Mouse (Mus musculus): ENCODE measurements around the gene Ulk3. TPM values are rescaled to one million over a fixed set of nuclear protein-coding genes. Genes with fewer than 3 reads are reported as not detected.
A peak's percentile ranks its signal among the peaks of the same experiment; 100 is the strongest.

The Ulk3 gene
- polyA plus RNA-seq, 1 experiment = 35.6 TPM

- Histone ChIP-seq H3K27ac (ENCODE audit: control insufficient read depth, insufficient read depth, low read depth, low read length, poor library complexity) (peak overlapping the region; percentile 48), H3K4me1 (ENCODE audit: control insufficient read depth, insufficient read depth, low read length) (no peaks in the 10 kb centered on the region), H3K4me3 (replicated peaks; ENCODE audit: control insufficient read depth, low read depth, low read length) (no peak overlapping the region)
- no peak for TF ChIP-seq CTCF (IDR thresholded peaks at IDR 0.05; ENCODE audit: control insufficient read depth, insufficient read depth, low read length)
- no peak for TF ChIP-seq POLR2A (IDR thresholded peaks at IDR 0.05; ENCODE audit: borderline replicate concordance, control insufficient read depth, low read depth, low read length)
- 23% methylated on average over 6 of the region's 6 CpGs for WGBS
These were observed 12.0 kb upstream of the Ulk3 start for GRCm38 (mm10) chr9:57577144-57577849.

- Histone ChIP-seq H3K4me1 (ENCODE audit: control insufficient read depth, insufficient read depth, low read length) (peaks cover 2% of the 10 kb centered on the region; the same call in 1 of the 2 replicates), H3K4me3 (replicated peaks; ENCODE audit: control insufficient read depth, low read depth, low read length) (no peak overlapping the region), H3K27ac (ENCODE audit: control insufficient read depth, insufficient read depth, low read depth, low read length, poor library complexity) (no peak overlapping the region)
- TF ChIP-seq CTCF (IDR thresholded peaks at IDR 0.05; ENCODE audit: control insufficient read depth, insufficient read depth, low read length) = no peak
- no peak for TF ChIP-seq POLR2A (IDR thresholded peaks at IDR 0.05; ENCODE audit: borderline replicate concordance, control insufficient read depth, low read depth, low read length)
- WGBS = 56% methylated on average over 3 of the region's 3 CpGs
These were observed 4.3 kb upstream of the Ulk3 start for GRCm38 (mm10) chr9:57584991-57585390.

- WGBS = 62% methylated on average over 5 of the region's 5 CpGs
- Histone ChIP-seq H3K4me3 (replicated peaks; ENCODE audit: control insufficient read depth, low read depth, low read length) (no peak overlapping the region), H3K4me1 (ENCODE audit: control insufficient read depth, insufficient read depth, low read length) (peaks cover 2% of the 10 kb centered on the region; the same call in 1 of the 2 replicates), H3K27ac (ENCODE audit: control insufficient read depth, insufficient read depth, low read depth, low read length, poor library complexity) (no peak overlapping the region)
- TF ChIP-seq CTCF (IDR thresholded peaks at IDR 0.05; ENCODE audit: control insufficient read depth, insufficient read depth, low read length) (no peak), POLR2A (IDR thresholded peaks at IDR 0.05; ENCODE audit: borderline replicate concordance, control insufficient read depth, low read depth, low read length) (no peak)
These were observed 1.5 kb downstream of the Ulk3 start for GRCm38 (mm10) chr9:57590726-57591125.

- WGBS = 76% methylated on average over 12 of the region's 12 CpGs
These were observed 4.4 kb downstream of the Ulk3 start for GRCm38 (mm10) chr9:57593454-57594173.

GRCm38 (mm10) chr9:57594174-57594509 is 4.9 kb downstream of the Ulk3 start:
- no peak overlapping the region for H3K4me3 ChIP-seq (replicated peaks; ENCODE audit: control insufficient read depth, low read depth, low read length)
- TF ChIP-seq CTCF (IDR thresholded peaks at IDR 0.05; ENCODE audit: control insufficient read depth, insufficient read depth, low read length) (no peak), POLR2A (IDR thresholded peaks at IDR 0.05; ENCODE audit: borderline replicate concordance, control insufficient read depth, low read depth, low read length) (no peak)
- no peak overlapping the region for H3K27ac ChIP-seq (ENCODE audit: control insufficient read depth, insufficient read depth, low read depth, low read length, poor library complexity)
- peaks cover under 1% of the 10 kb centered on the region; the same call in 1 of the 2 replicates for H3K4me1 ChIP-seq (ENCODE audit: control insufficient read depth, insufficient read depth, low read length)
- WGBS = 79% methylated on average over 9 of the region's 9 CpGs

More at GRCm38 (mm10) chr9:57593454-57594173, 4.4 kb downstream of the Ulk3 start:
- no peak for TF ChIP-seq POLR2A (IDR thresholded peaks at IDR 0.05; ENCODE audit: borderline replicate concordance, control insufficient read depth, low read depth, low read length)
- no peak for TF ChIP-seq CTCF (IDR thresholded peaks at IDR 0.05; ENCODE audit: control insufficient read depth, insufficient read depth, low read length)
- no peak overlapping the region for H3K27ac ChIP-seq (ENCODE audit: control insufficient read depth, insufficient read depth, low read depth, low read length, poor library complexity)
- H3K4me3 ChIP-seq (replicated peaks; ENCODE audit: control insufficient read depth, low read depth, low read length) = no peak overlapping the region
- peaks cover 2% of the 10 kb centered on the region; the same call in 1 of the 2 replicates for H3K4me1 ChIP-seq (ENCODE audit: control insufficient read depth, insufficient read depth, low read length)

- no peaks in the 10 kb centered on the region for H3K4me1 ChIP-seq (ENCODE audit: control insufficient read depth, insufficient read depth, low read length)
- 80% methylated on average over 8 of the region's 8 CpGs for WGBS
- no peak overlapping the region for H3K4me3 ChIP-seq (replicated peaks; ENCODE audit: control insufficient read depth, low read depth, low read length)
- no peak overlapping the region for H3K27ac ChIP-seq (ENCODE audit: control insufficient read depth, insufficient read depth, low read depth, low read length, poor library complexity)
- TF ChIP-seq CTCF (IDR thresholded peaks at IDR 0.05; ENCODE audit: control insufficient read depth, insufficient read depth, low read length) (no peak), POLR2A (IDR thresholded peaks at IDR 0.05; ENCODE audit: borderline replicate concordance, control insufficient read depth, low read depth, low read length) (no peak)
These were observed 8.0 kb downstream of the Ulk3 start for GRCm38 (mm10) chr9:57597265-57597664.

- no peak for TF ChIP-seq CTCF (IDR thresholded peaks at IDR 0.05; ENCODE audit: control insufficient read depth, insufficient read depth, low read length)
- no peak for TF ChIP-seq POLR2A (IDR thresholded peaks at IDR 0.05; ENCODE audit: borderline replicate concordance, control insufficient read depth, low read depth, low read length)
- H3K4me3 ChIP-seq (replicated peaks; ENCODE audit: control insufficient read depth, low read depth, low read length) = no peak overlapping the region
- WGBS = 71% methylated on average over 4 of the region's 4 CpGs
- no peaks in the 10 kb centered on the region for H3K4me1 ChIP-seq (ENCODE audit: control insufficient read depth, insufficient read depth, low read length)
- H3K27ac ChIP-seq (ENCODE audit: control insufficient read depth, insufficient read depth, low read depth, low read length, poor library complexity) = no peak overlapping the region
These were observed 8.7 kb downstream of the Ulk3 start for GRCm38 (mm10) chr9:57597929-57598382.

- WGBS = 82% methylated on average over 8 of the region's 8 CpGs
- Histone ChIP-seq H3K4me1 (ENCODE audit: control insufficient read depth, insufficient read depth, low read length) (no peaks in the 10 kb centered on the region), H3K4me3 (replicated peaks; ENCODE audit: control insufficient read depth, low read depth, low read length) (no peak overlapping the region)
These were observed 9.8 kb downstream of the Ulk3 start for GRCm38 (mm10) chr9:57598851-57599563.

More at GRCm38 (mm10) chr9:57598851-57599563, 9.8 kb downstream of the Ulk3 start:
- no peak overlapping the region for H3K27ac ChIP-seq (ENCODE audit: control insufficient read depth, insufficient read depth, low read depth, low read length, poor library complexity)
- TF ChIP-seq CTCF (IDR thresholded peaks at IDR 0.05; ENCODE audit: control insufficient read depth, insufficient read depth, low read length) (no peak), POLR2A (IDR thresholded peaks at IDR 0.05; ENCODE audit: borderline replicate concordance, control insufficient read depth, low read depth, low read length) (no peak)
